Mouse (Mus musculus): ENCODE measurements around the gene Lrrc75a.

Lrrc75a gene

DNA sequence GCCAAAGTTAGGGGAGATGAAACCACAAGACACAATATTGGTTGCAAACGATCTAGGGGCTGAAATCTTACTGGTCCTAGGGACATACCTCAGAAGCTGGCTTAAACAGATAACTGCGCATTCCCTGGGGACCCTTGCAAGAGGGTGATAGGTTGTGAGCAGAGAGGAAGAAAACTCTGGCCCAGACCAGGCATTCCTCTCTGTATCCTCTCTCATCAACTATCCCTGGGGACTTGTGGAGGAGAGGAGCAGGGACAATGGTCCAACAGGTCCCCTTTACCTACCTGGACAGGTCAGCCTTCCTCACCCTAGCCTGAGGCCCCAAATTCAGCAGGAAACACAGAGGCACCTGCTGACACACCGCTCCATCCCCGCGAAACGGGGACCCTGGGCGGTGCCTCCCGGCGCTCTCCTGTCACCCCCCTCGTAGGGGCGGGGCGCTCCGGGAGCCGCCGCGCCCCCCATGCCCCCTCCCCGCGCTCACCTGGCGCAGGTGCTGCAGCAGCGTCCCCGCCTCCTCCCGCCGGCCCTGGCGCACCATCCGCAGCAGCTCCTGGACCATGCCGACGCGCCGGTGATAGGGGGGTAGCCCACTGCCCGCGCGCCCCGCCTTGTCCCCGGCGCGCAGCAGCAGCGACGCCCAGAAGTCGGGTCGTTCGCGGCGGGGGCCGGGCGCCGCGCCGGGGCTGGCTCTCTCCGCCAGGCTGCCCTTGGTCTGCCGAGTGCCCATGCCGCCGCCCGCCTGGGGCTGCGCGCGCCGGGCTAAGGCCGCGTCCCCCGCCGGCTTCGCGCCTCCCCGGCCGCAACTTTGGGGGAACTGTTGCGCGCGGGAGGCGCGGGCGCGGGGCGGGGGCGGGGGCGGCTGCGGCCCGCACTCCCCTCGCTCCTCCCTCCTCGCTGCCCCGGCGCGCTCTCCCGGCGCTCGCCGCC is at the start of gene Lrrc75a:
TSS of gene Lrrc75a (minus strand) at position 863 of the 930 bp plus-strand sequence.
- in situ Hi-C loops (cut with MboI, MseI), result loop anchor here (5.0 kb wide), 1 partner anchor 36 kb away; no protein-coding TSS in a partner anchor

GRCm38 (mm10) chr11:62695126-62695525 is 46.8 kb upstream of the Lrrc75a start:
- in situ Hi-C loops (cut with MboI, MseI), result no loop called here

DNA sequence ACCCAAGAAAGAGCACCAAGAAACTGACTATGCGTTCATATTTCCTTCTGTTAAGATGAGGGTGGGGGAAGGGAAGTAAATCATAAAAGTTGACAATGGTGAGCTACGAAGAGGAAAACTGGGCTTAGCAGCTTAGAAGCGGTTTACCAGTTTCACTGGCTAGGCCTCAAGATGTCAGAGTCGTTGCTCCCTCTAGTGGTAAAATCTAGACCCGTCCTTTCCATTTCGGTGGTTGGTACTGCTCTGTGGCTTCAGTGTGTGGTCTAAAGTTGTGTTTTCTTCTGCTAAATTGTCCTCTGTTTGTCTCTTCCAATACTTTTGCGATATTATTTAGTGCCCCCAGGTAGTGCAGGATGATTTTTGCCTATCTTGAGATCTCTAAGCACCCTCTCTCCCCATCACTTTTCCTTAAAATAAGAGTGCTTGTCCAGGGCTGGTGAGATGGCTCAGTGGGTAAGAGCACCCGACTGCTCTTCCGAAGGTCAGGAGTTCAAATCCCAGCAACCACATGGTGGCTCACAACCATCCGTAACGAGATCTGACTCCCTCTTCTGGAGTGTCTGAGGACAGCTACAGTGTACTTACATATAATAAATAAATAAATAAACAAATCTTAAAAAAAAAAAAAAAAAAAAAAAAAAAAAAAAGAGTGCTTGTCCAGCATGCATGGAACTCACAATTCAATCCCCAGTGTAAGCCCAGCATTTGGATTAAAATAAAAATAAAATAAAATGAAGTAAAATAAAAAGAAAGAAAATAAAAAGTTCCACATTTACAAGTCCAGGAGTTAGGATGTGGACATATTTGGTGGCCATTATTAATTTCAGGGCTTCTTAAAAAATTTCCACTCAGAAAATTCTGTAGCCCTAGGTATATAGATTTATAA is 45.2 kb upstream of the Lrrc75a start:
- in situ Hi-C loops (cut with MboI, MseI), result no loop called here

GRCm38 (mm10) chr11:62691592-62691991 is 43.3 kb upstream of the Lrrc75a start:
- in situ Hi-C loops (cut with MboI, MseI), result no loop called here

GRCm38 (mm10) chr11:62679954-62680353 is 31.6 kb upstream of the Lrrc75a start:
- in situ Hi-C loops (cut with MboI, MseI), result loop anchor here (5.0 kb wide), 1 partner anchor 68 kb away; no protein-coding TSS in a partner anchor

DNA sequence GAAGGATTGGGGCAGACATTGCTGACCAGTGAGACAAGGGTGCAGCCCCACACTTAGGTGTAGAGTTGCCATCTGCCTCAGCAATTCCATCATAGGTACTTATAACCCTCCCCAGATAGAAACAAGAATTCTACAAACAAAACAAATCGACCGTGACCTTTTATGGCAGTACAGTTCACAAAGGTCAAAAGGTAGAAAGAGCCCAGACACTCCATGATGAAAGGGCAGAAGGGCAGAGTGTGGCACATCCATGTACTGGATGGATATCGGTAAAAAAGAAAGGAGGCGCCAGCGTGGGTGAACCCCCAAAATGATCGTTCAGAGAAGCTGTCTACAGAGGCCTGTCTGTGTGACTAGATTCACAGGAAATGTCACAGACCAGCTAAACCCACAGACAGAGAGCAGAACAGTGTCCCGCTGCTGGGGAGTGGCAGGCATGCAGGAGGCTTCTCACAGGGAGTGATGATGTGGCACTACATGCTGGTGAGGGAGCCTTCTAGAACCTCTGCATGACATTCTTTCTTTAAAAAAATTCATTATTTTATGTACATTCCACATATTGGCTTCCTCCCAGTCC is 30.5 kb upstream of the Lrrc75a start:
- in situ Hi-C loops (cut with MboI, MseI), result loop anchor here (5.0 kb wide), 1 partner anchor 67 kb away; no protein-coding TSS in a partner anchor

GRCm38 (mm10) chr11:62676290-62676596 is 27.9 kb upstream of the Lrrc75a start:
- in situ Hi-C loops (cut with MboI, MseI), result loop anchor here (5.0 kb wide), 1 partner anchor 64 kb away; no protein-coding TSS in a partner anchor

- in situ Hi-C loops (cut with MboI, MseI), result loop anchor here (5.0 kb wide), 1 partner anchor 63 kb away; no protein-coding TSS in a partner anchor
Observed at GRCm38 (mm10) chr11:62675480-62676289, 27.4 kb upstream of the Lrrc75a start.

DNA sequence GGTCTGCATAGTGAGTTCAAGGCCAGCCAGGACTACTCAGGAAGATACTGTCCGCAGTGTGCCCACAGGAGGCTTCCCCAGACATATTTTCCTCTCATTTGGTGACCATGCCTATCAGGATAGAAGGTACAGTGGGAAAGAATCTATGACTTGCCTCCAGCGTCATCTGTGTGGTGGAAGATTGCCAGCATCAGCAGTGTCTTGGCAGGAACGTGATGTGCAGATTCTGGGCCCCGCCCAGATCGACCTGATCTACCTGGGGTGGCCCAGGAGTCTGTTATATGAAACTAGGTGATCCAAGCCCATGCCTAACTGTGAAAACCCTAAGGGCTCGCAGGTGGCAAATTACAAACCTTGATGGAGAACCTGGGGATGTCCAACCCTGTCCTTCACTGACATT is 21.7 kb upstream of the Lrrc75a start:
- in situ Hi-C loops (cut with MboI, MseI), result no loop called here

- in situ Hi-C loops (cut with MboI, MseI), result no loop called here
Observed at GRCm38 (mm10) chr11:62669471-62669870, 21.1 kb upstream of the Lrrc75a start.

GRCm38 (mm10) chr11:62668986-62669385 is 20.7 kb upstream of the Lrrc75a start:
- in situ Hi-C loops (cut with MboI, MseI), result no loop called here

DNA sequence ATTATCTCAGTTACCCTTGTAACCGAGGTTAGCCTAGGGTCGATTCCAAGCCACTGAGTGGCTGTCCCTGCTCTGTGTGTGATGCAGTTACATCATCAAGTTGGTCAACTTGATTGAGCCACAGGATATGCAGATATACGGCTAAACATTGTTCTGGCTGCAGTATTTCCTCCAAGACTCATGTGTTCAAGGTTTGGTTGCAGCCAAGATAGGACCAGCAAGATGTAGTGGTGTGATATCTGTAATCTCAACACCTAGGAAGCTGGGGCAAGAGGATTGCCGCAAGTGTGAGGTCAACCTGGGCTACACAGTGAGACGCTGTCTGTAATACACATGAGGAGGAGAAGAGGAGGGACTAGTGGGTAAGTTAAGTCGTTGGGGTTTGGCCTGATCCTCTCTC is 15.9 kb upstream of the Lrrc75a start:
- in situ Hi-C loops (cut with MboI, MseI), result no loop called here

- in situ Hi-C loops (cut with MboI, MseI), result no loop called here
Observed at GRCm38 (mm10) chr11:62660885-62661284, 12.6 kb upstream of the Lrrc75a start.

- in situ Hi-C loops (cut with MboI, MseI), result no loop called here
Observed at GRCm38 (mm10) chr11:62652080-62652479, 3.8 kb upstream of the Lrrc75a start.

GRCm38 (mm10) chr11:62651563-62651962 is 3.2 kb upstream of the Lrrc75a start:
- in situ Hi-C loops (cut with MboI, MseI), result no loop called here

DNA sequence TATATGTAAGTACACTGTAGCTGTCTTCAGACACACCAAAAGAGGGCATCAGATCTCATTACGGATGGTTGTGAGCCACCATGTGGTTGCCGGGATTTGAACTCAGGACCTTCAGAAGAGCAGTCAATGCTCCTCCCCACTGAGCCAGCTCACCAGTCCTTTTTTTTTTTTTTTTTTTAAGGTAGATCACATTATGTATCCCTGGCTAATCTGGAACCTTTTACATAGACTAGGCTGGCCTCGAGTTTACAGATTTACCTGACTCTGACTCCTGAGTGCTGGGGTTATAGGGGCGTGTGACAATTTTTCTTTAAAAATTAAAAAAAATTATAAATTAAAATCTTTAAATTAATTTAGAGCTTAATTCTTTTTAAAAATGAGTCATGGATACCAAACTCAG is 1.5 kb upstream of the Lrrc75a start:
- in situ Hi-C loops (cut with MboI, MseI), result loop anchor here (5.0 kb wide), 1 partner anchor 38 kb away; no protein-coding TSS in a partner anchor

GRCm38 (mm10) chr11:62648591-62649391 is 468 bp upstream of the Lrrc75a start, which contains the start of gene Mmgt2:
Mmgt2 (plus strand) TSS chr11:62648664.
- in situ Hi-C loops (cut with MboI, MseI), result loop anchor here (5.0 kb wide), 1 partner anchor 36 kb away; no protein-coding TSS in a partner anchor

- in situ Hi-C loops (cut with MboI, MseI), result loop anchor here (5.0 kb wide), 1 partner anchor 35 kb away; no protein-coding TSS in a partner anchor
Observed at GRCm38 (mm10) chr11:62646958-62647515, 1.3 kb downstream of the Lrrc75a start.

DNA sequence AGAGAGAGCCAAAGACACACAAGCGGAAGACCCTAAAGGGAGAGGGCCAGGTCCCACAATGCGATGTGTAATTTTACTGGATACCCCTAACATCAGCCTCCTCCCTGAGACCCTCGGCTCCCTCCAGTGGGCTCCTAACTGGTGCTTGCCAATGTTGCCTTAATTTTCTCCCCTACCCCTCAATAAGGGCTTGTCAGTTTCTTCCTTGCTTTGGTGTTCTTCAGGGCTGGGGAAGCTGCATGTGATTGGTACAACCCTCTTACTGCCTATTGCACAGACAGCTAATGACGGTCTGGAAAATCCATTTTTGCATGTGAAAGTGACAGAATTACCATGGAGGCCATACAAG is 1.9 kb downstream of the Lrrc75a start:
- in situ Hi-C loops (cut with MboI, MseI), result loop anchor here (5.0 kb wide), 1 partner anchor 34 kb away; no protein-coding TSS in a partner anchor
